Mouse (Mus musculus) lung, postnatal 4 days (tissue): ENCODE measurements at regions not wholly inside any gene's neighbourhood (a gene's known extent, or its start where the extent isn't known, plus 50 kb on each side); places are given as distances from the start of the nearest gene placed in this dataset.

Experiments used
- DNase-seq, 2 experiments: peaks; one replicate each; pipeline ENCODE4 v3.0.0; 2021

- DNase-seq: no peak
These were observed 67.4 kb downstream of the Avpr1a start for GRCm38 (mm10) chr10:122515698-122516097.

DNA sequence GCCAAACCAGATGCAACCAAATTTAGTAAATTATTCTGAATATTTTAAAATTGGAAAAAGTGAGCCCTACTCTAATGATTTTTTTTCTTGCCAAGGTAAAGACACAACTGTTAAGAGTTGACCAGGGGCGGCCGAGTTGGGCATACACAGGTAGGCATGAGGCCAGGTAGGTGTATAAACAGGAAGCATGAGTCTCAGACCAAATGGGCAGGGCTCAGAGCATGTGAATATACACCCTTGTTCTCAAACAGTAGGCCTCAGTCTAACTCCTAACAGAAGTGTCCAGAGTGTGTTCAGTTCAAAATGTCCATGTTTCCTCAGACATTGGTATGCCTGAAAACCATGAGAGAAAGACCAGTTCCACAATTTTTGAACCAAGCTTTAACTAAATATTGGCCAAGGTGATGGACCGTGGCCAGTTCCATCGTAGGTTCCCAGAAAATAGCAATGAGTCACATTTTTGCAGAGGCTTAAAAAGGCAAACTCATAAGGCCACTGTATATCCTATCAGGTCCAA, 71.0 kb downstream of the Avpr1a start:
- no peak for DNase-seq

DNA sequence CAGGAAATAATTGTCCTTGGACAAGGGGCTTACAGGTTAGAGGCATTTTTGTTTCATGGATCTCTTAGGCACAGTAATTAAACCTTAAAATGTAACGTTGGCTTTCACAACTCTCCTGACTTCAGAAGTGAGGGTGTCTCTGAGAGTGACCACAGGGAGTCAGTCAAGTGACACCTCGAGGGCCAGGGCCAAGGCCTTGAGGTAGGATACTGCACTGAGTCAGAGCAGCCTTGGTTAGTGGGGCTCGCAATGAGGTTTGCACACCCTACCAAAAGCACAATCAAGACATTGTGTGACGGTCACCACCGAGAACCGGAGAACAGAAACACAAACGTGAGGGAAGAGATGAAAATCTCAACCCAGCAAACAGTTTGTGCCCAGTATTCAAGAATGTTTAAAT, 71.7 kb downstream of the Avpr1a start:
- DNase-seq: no peak

GRCm38 (mm10) chr10:122522631-122523030, 74.3 kb downstream of the Avpr1a start:
- no peak for DNase-seq

DNA sequence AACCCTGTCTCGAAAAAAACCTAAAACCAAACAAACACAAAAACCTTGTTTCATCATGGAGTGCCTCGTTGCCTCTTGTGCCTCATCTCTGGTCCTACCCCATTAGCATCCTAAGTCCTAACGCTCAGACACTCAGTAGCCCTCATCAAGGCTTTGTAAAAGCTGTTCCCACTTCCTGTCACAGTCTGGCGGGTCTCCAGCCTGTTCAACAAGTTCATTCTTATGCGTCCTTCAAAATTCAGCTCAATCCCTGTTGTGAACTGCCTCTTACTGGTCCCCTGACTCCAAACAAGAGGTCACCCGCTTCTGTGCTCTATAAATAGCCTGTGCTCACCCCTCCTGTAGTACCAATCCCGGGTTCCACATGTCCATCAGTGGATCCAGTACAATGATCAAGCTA, 77.1 kb downstream of the Avpr1a start:
- peak in 1 of 2 experiments; percentile 23 for DNase-seq

- no peak for DNase-seq
These were observed 77.5 kb downstream of the Avpr1a start for GRCm38 (mm10) chr10:122525807-122526206.

GRCm38 (mm10) chr10:122528222-122528621, 79.9 kb downstream of the Avpr1a start:
- peak; percentile 17 to 31 for DNase-seq

GRCm38 (mm10) chr10:122528973-122529703, 80.8 kb downstream of the Avpr1a start:
- DNase-seq: peak in 1 of 2 experiments; percentile 29

DNA sequence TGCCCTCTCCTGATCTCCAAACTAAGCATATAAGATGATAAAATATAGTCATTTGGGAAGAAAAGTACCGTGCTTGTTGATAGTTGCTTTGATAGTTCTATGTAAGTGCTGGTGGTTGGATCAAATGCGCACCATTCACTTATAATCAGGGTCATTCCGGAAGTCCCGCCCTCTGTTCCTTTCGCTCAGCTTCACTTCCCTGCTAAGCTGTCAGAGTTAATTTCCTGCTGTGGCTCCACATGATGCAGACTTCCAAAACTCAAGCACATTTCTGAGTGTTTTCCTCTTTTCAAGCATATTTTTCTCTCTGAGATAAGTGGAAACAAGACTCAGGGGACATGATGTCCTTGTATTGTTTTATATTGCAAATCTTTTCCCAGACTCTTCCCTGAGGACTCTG, 86.4 kb downstream of the Avpr1a start:
- DNase-seq: no peak

- no peak for DNase-seq
These were observed 86.8 kb downstream of the Avpr1a start for GRCm38 (mm10) chr10:122535137-122535536.

GRCm38 (mm10) chr10:122539655-122540054, 91.4 kb downstream of the Avpr1a start:
- DNase-seq: no peak

GRCm38 (mm10) chr10:122542573-122542972, 94.3 kb downstream of the Avpr1a start:
- DNase-seq: no peak

- peak in 1 of 2 experiments; percentile 67 for DNase-seq
These were observed 95.9 kb downstream of the Avpr1a start for GRCm38 (mm10) chr10:122544096-122544720.

DNA sequence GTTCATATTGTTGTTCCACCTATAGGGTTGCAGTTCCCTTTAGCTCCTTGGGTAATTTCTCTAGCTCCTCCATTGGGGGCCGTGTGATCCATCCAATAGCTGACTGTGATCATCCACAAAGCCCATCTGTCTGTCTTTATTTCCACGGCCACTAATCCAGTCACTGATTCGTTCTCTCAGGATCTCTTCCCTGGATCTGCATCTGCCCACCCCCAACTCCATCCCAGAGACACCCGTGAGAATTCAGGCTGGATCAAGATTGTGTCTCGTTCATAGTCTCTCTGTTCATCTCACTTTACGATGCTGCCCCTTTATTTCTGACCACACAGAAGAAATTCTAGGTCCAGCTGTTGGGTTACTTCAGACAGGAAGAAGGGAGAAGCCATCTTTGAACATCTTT, 96.7 kb downstream of the Avpr1a start:
- DNase-seq: no peak

DNA sequence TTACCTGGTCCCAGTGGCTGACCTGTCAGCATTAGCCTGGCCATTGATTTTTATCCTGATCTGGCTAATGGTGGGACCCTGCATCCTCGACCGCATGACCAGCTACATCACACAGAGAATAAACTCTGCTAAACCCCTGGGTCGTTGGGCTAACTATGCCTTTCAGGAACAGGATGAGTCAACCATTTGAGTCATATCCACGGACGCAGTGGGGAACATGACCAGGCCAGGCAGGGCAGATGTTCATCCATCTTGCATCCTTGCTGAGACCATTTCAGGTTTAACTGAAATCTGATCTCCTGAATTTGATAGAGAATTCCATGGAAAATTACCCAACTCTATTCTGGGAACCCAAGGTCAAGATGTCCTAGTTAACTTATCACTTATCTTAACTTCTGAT, 103.3 kb downstream of the Avpr1a start:
- no peak for DNase-seq

- peak in 1 of 2 experiments; percentile 55 for DNase-seq
These were observed 105.0 kb downstream of the Avpr1a start for GRCm38 (mm10) chr10:122553124-122553822.

- DNase-seq: no peak
These were observed 105.6 kb downstream of the Avpr1a start for GRCm38 (mm10) chr10:122553851-122554250.

GRCm38 (mm10) chr10:122558660-122559059, 110.4 kb downstream of the Avpr1a start:
- DNase-seq: no peak

- no peak for DNase-seq
These were observed 111.8 kb downstream of the Avpr1a start for GRCm38 (mm10) chr10:122560001-122560695.

DNA sequence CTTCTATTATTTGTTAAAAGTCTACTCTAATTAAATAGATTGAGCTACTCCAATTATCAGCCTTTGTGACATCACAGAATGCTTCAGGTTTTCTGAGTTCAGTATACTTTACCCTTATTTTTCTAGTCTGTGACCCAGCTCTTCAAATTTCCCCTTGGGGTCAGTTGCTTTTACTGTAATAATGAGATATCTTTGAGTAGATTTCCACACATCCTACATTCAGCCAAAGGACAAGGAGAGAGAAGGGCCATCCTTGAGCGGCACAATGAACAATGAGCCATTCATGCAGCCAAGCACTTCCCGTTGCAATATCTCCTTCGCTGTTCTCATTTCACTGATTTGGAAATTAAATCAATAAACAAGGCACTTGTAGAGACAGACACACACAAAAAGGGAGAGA, 113.6 kb downstream of the Avpr1a start:
- no peak for DNase-seq

DNA sequence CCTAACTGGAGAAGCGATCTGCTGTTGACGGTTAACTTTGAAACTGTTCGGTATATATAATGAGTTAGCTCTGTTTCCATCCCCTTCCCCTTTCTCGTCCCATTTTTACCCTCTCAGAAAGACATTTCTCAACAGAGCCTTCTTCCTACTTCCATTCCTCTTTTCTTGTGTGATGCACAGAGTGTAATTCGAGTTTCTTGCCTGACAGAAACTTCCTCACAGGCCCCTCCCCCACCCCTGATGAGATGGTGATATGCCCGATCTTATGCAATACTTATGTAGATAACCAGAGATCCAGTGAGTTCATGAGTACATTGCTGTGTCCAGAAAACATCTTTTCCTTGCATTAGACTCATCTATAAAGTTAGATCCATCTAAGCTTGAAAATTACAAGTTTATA, 114.2 kb downstream of the Avpr1a start:
- no peak for DNase-seq

DNA sequence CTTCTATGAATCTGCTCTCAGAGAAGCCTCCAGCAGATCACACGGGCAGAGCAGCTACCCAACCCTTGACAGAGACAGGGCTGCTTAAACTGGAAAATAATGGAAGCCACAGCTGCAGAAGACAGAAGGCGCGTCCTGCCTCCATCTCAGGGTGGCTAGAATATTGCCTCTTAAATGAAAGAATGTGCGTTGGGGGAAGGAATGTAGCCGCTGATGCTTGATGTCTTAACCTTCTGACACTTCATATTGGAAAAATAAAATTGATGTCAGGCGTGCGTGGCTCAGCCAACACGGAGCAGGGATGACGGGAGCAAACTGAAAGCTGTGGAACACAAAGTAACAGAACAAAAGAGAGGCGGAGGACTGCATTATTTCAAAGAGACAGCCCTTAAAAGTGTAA, 114.6 kb upstream of the Ppm1h start:
- no peak for DNase-seq

- DNase-seq: peak in 1 of 2 experiments; percentile 18
These were observed 114.1 kb upstream of the Ppm1h start for GRCm38 (mm10) chr10:122564473-122564872.
